Mouse (Mus musculus) MEL (cell line): ENCODE data around the gene Lyrm7. TPM values are rescaled to one million over a fixed set of nuclear protein-coding genes. Genes with fewer than 3 reads are reported as not detected.

Source experiments
- DNase-seq: peaks from one replicate; pipeline ENCODE4 v3.0.0; 2011; ENCODE audit warnings: low read depth, low spot score
- H3K27ac ChIP-seq: 2 replicates; pipeline ENCODE4 v1.5.1; 2012; ENCODE audit warnings: low read depth, mild to moderate bottlenecking, control low read depth, low read length, moderate library complexity; ENCODE audit not compliant: control insufficient read depth
- H3K27me3 ChIP-seq, 2 experiments: fragments of 150-350 bp in 1 of 2; sonication (generic) in 1 of 2; 2 replicates each; pipeline ENCODE4 v1.6.1; 2012; ENCODE audit warnings: low read length in 2 of 2, mild to moderate bottlenecking in 2 of 2, improper control_type of control experiment in 1 of 2, moderate library complexity in 1 of 2; ENCODE audit not compliant: insufficient read depth in 2 of 2, control insufficient read depth in 1 of 2
- H3K36me3 ChIP-seq, 2 experiments: 2 replicates each; pipeline ENCODE4 v1.6.1; 2012 to 2014; ENCODE audit warnings: low read length in 2 of 2, improper control_type of control experiment in 1 of 2, inconsistent platforms in 1 of 2, mild to moderate bottlenecking in 1 of 2; ENCODE audit not compliant: insufficient read depth in 2 of 2, control insufficient read depth in 1 of 2
- H3K4me1 ChIP-seq, 2 experiments: fragments of 150-350 bp in 1 of 2; sonication (generic) in 1 of 2; 2 replicates each; pipeline ENCODE4 v1.6.1; 2012; ENCODE audit warnings: low read length in 2 of 2, improper control_type of control experiment in 1 of 2, mild to moderate bottlenecking in 1 of 2; ENCODE audit not compliant: insufficient read depth in 2 of 2, control insufficient read depth in 1 of 2
- H3K4me3 ChIP-seq, 2 experiments: fragments of 150-350 bp in 1 of 2; sonication (generic) in 1 of 2; 2 replicates each; pipeline ENCODE4 v1.5.1; 2012; ENCODE audit warnings: low read depth in 2 of 2, low read length in 2 of 2, mild to moderate bottlenecking in 2 of 2, moderate library complexity in 2 of 2, control low read depth in 1 of 2, improper control_type of control experiment in 1 of 2; ENCODE audit not compliant: control insufficient read depth in 1 of 2, insufficient read depth in 1 of 2
- H3K79me2 ChIP-seq: 2 replicates; pipeline ENCODE4 v1.6.1; 2012; ENCODE audit warnings: mild to moderate bottlenecking, low read length, moderate library complexity; ENCODE audit not compliant: control insufficient read depth, poor library complexity, insufficient read depth
- H3K9ac ChIP-seq: 2 replicates; pipeline ENCODE4 v1.6.1; 2012; ENCODE audit warnings: low read depth, mild to moderate bottlenecking, control low read depth, low read length, moderate library complexity; ENCODE audit not compliant: control insufficient read depth, poor library complexity, severe bottlenecking
- H3K9me3 ChIP-seq: fragments of 150-350 bp; sonication (generic); replicated peaks from 2 replicates; pipeline ENCODE4 v1.6.1; 2012; ENCODE audit warnings: mild to moderate bottlenecking, low read length, improper control_type of control experiment, moderate library complexity; ENCODE audit not compliant: insufficient read depth
- CHD1 ChIP-seq: IDR thresholded peaks from 2 replicates; pipeline ENCODE4 v1.6.1; 2012; ENCODE audit warnings: low read depth, mild to moderate bottlenecking, inconsistent platforms, low read length, improper control_type of control experiment
- CTCF ChIP-seq, 3 experiments: IDR thresholded peaks in 2 of 3; conservative IDR thresholded peaks in 1 of 3; 2 replicates each; pipeline ENCODE4 v1.5.1; 2011 to 2012; ENCODE audit warnings: low read length in 3 of 3, low read depth in 2 of 3, mild to moderate bottlenecking in 2 of 3, improper control_type of control experiment in 1 of 3, inconsistent platforms in 1 of 3, mixed read lengths in 1 of 3, moderate library complexity in 1 of 3; ENCODE audit not compliant: control insufficient read depth in 1 of 3, insufficient read depth in 1 of 3, poor library complexity in 1 of 3, severe bottlenecking in 1 of 3
- E2F4 ChIP-seq: IDR thresholded peaks from 2 replicates; pipeline ENCODE4 v1.6.1; 2011; ENCODE audit warnings: low read depth, low read length, improper control_type of control experiment, borderline replicate concordance
- ELF1 ChIP-seq: IDR thresholded peaks from 2 replicates; pipeline ENCODE4 v1.6.1; 2014; ENCODE audit warnings: low read depth, mild to moderate bottlenecking, inconsistent platforms, low read length, improper control_type of control experiment, moderate library complexity
- ETS1 ChIP-seq: IDR thresholded peaks from 2 replicates; pipeline ENCODE4 v1.6.1; 2012; ENCODE audit warnings: low read depth, mild to moderate bottlenecking, inconsistent platforms, low read length, improper control_type of control experiment, moderate library complexity
- GABPA ChIP-seq: IDR thresholded peaks from 2 replicates; pipeline ENCODE4 v1.6.1; 2012; ENCODE audit warnings: low read depth, mild to moderate bottlenecking, inconsistent platforms, low read length, improper control_type of control experiment, moderate library complexity
- HCFC1 ChIP-seq: IDR thresholded peaks from 2 replicates; pipeline ENCODE4 v1.6.1; 2012; ENCODE audit warnings: low read depth, mild to moderate bottlenecking, inconsistent platforms, low read length, improper control_type of control experiment, moderate library complexity
- KAT2A ChIP-seq: conservative IDR thresholded peaks from 2 replicates; pipeline ENCODE4 v1.6.1; 2012; ENCODE audit warnings: low read depth, low read length, improper control_type of control experiment, inconsistent platforms
- MAFK ChIP-seq: IDR thresholded peaks from 2 replicates; pipeline ENCODE4 v1.6.1; 2011; ENCODE audit warnings: low read depth, mild to moderate bottlenecking, low read length, improper control_type of control experiment, borderline replicate concordance
- MAX ChIP-seq: IDR thresholded peaks from 2 replicates; pipeline ENCODE4 v1.6.1; 2011; ENCODE audit warnings: low read length, improper control_type of control experiment
- MAZ ChIP-seq: IDR thresholded peaks from 2 replicates; pipeline ENCODE4 v1.6.1; 2012; ENCODE audit warnings: low read depth, mild to moderate bottlenecking, inconsistent platforms, low read length, improper control_type of control experiment
- MXI1 ChIP-seq: IDR thresholded peaks from 2 replicates; pipeline ENCODE4 v1.6.1; 2011; ENCODE audit warnings: mild to moderate bottlenecking, low read depth, low read length, improper control_type of control experiment
- MYB ChIP-seq: IDR thresholded peaks from 2 replicates; pipeline ENCODE4 v1.6.1; 2011; ENCODE audit warnings: mild to moderate bottlenecking, low read depth, low read length, improper control_type of control experiment
- POLR2AphosphoS5 ChIP-seq: IDR thresholded peaks from 2 replicates; pipeline ENCODE4 v1.6.1; 2012; ENCODE audit warnings: low read depth, borderline replicate concordance, mild to moderate bottlenecking, inconsistent platforms, low read length, moderate library complexity, mixed read lengths
- RCOR1 ChIP-seq: IDR thresholded peaks from 2 replicates; pipeline ENCODE4 v1.6.1; 2012; ENCODE audit warnings: low read depth, mild to moderate bottlenecking, inconsistent platforms, low read length, improper control_type of control experiment
- SMC3 ChIP-seq: IDR thresholded peaks from 2 replicates; pipeline ENCODE4 v1.6.1; 2011; ENCODE audit warnings: low read depth, low read length, improper control_type of control experiment
- UBTF ChIP-seq: IDR thresholded peaks from 2 replicates; pipeline ENCODE4 v1.6.1; 2012; ENCODE audit warnings: low read depth, mild to moderate bottlenecking, inconsistent platforms, low read length, improper control_type of control experiment, moderate library complexity, borderline replicate concordance; ENCODE audit not compliant: insufficient read depth
- ZC3H11A ChIP-seq: IDR thresholded peaks from 2 replicates; pipeline ENCODE4 v1.6.1; 2012; ENCODE audit warnings: low read depth, mild to moderate bottlenecking, inconsistent platforms, low read length, improper control_type of control experiment
- ZMIZ1 ChIP-seq: IDR thresholded peaks from 2 replicates; pipeline ENCODE4 v1.6.1; 2012; ENCODE audit warnings: low read depth, mild to moderate bottlenecking, inconsistent platforms, low read length, improper control_type of control experiment, moderate library complexity
- polyA plus RNA-seq, 2 experiments: library from polyadenylated mRNA; stranded (reverse) in 1 of 2; unstranded in 1 of 2; fragments of >175 nt in 1 of 2; fragments of >200 nt in 1 of 2; gene quantifications; 2 replicates each; pipeline versions ENCODE4 v1.2.1 to v1.2.4; 2012; ENCODE audit warnings: low replicate concordance in 2 of 2, low read depth in 1 of 2; ENCODE audit not compliant: insufficient read length in 2 of 2, insufficient read depth in 1 of 2, missing spikeins in 1 of 2
- total RNA-seq: library from RNA; depleted of rRNA; stranded (reverse); fragments of 300-350 nt; gene quantifications from 2 replicates; pipeline ENCODE4 v1.2.3, GENCODE M21; 2012

The Lyrm7 gene
- total and polyA plus RNA-seq, 3 experiments = 12.3 to 188 (median 20.9) TPM

DNA sequence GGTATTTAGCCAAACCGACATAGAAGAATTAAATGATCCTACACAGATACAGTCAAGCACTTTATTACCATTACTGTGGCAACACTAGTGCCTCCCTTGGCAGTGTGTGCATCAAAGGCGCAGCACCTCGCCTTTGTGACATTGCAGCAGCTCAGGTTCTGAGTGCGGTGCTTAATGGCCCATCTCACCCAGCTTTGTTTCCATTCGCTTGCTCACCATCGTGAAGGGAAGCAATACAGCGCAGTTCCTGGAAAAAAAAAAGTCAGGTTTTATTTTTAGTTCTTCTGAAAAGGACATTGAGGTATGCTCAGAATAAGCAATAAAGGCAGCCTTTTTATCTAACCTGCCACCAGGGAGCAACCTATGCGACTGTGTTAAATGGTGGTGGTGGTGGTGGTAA lies 33.9 kb downstream of the Lyrm7 start:
- Histone ChIP-seq H3K36me3 (no peaks in the 10 kb centered on the region; a peak in 1 of 4 replicates), H3K27ac (no peak overlapping the region), H3K27me3 (no peaks in the 10 kb centered on the region), H3K9ac (no peak overlapping the region), H3K4me3 (no peak overlapping the region), H3K79me2 (no peaks in the 10 kb centered on the region), H3K4me1 (peaks cover 0 to 6% of the 10 kb centered on the region in 2 experiments; a peak in 1 of 4 replicates), H3K9me3 (no peaks in the 10 kb centered on the region)
- no peak for DNase-seq
- no peak for TF ChIP-seq MXI1
- TF ChIP-seq MYB = no peak
- no peak for TF ChIP-seq GABPA
- TF ChIP-seq CHD1 = no peak
- TF ChIP-seq KAT2A = no peak
- no peak for TF ChIP-seq CTCF (IDR thresholded peaks at IDR 0.05 in 2 of 3, conservative IDR thresholded peaks at IDR 0.05 in 1 of 3; ENCODE audit: control insufficient read depth in 1 of 3, insufficient read depth in 1 of 3, low read depth in 2 of 3, low read length in 3 of 3, poor library complexity in 1 of 3, severe bottlenecking in 1 of 3)
- TF ChIP-seq ELF1 = no peak
- no peak for TF ChIP-seq ZMIZ1
- no peak for TF ChIP-seq ETS1
- TF ChIP-seq MAFK = no peak
- no peak for TF ChIP-seq POLR2AphosphoS5
- TF ChIP-seq MAZ = no peak
- TF ChIP-seq HCFC1 = no peak
- no peak for TF ChIP-seq UBTF
- TF ChIP-seq SMC3 = no peak
- TF ChIP-seq E2F4 = no peak
- TF ChIP-seq RCOR1 = no peak
- no peak for TF ChIP-seq ZC3H11A

GRCm38 (mm10) chr11:54825774-54826173 lies 34.9 kb downstream of the Lyrm7 start:
- peak; percentile 37 to 45 (median 37) for TF ChIP-seq CTCF (IDR thresholded peaks at IDR 0.05 in 2 of 3, conservative IDR thresholded peaks at IDR 0.05 in 1 of 3; ENCODE audit: control insufficient read depth in 1 of 3, insufficient read depth in 1 of 3, low read depth in 2 of 3, low read length in 3 of 3, poor library complexity in 1 of 3, severe bottlenecking in 1 of 3)
- TF ChIP-seq MAZ = no peak
- TF ChIP-seq MAX = 0 out of 2 replicates have a peak, but pooled peaks have one; percentile 15
- TF ChIP-seq, all 39 proteins: peak for 2
- no peaks in the 10 kb centered on the region for H3K9me3 ChIP-seq
- H3K9ac ChIP-seq = no peak overlapping the region
- no peak overlapping the region for H3K4me3 ChIP-seq
- H3K79me2 ChIP-seq = no peaks in the 10 kb centered on the region
- H3K27ac ChIP-seq = no peak overlapping the region
- no peaks in the 10 kb centered on the region for H3K27me3 ChIP-seq
- H3K36me3 ChIP-seq = no peaks in the 10 kb centered on the region
- H3K4me1 ChIP-seq = no peaks in the 10 kb centered on the region
- DNase-seq = no peak
